Mouse (Mus musculus) lung, postnatal 0 days (tissue): Measurements from ENCODE around the gene Pigr. TPM values are rescaled to one million over a fixed set of nuclear protein-coding genes. Genes with fewer than 3 reads are reported as not detected.

Source experiments
- ATAC-seq: fragments of 200-750 bp; cut with Nextera tagmentation; 2 replicates; pipeline ENCODE4 v1.8.0; 2017; ENCODE audit warnings: moderate library complexity
- DNase-seq: peaks from one replicate; pipeline ENCODE4 v3.0.0-alpha.2; 2016; ENCODE audit warnings: low spot score
- H3K27ac ChIP-seq: fragments of 300-500 bp; sonication (generic); 2 replicates; pipeline ENCODE4 v1.5.1; 2014; ENCODE audit warnings: antibody characterized with exemption, mild to moderate bottlenecking, low read length, mixed read lengths
- H3K27me3 ChIP-seq: fragments of 300-500 bp; sonication (generic); replicated peaks from 2 replicates; pipeline ENCODE4 v1.6.1; 2014; ENCODE audit warnings: low read length, mixed read lengths; ENCODE audit not compliant: insufficient read depth
- H3K36me3 ChIP-seq: fragments of 300-500 bp; sonication (generic); 2 replicates; pipeline ENCODE4 v1.6.1; 2014; ENCODE audit warnings: low read length, mixed read lengths; ENCODE audit not compliant: insufficient read depth
- H3K4me1 ChIP-seq: fragments of 300-500 bp; sonication (generic); 2 replicates; pipeline ENCODE4 v1.6.1; 2014; ENCODE audit warnings: antibody characterized with exemption, low read depth, low read length, mixed read lengths; ENCODE audit not compliant: insufficient read depth
- H3K4me2 ChIP-seq: fragments of 300-500 bp; sonication (generic); replicated peaks from 2 replicates; pipeline ENCODE4 v1.6.1; 2014; ENCODE audit warnings: low read depth, mild to moderate bottlenecking, low read length, moderate library complexity, mixed read lengths
- H3K4me3 ChIP-seq: fragments of 300-500 bp; sonication (generic); 2 replicates; pipeline ENCODE4 v1.5.1; 2014; ENCODE audit warnings: low read depth, low read length
- H3K9ac ChIP-seq: fragments of 300-500 bp; sonication (generic); replicated peaks from 2 replicates; pipeline ENCODE4 v1.6.1; 2014; ENCODE audit warnings: low read depth, mild to moderate bottlenecking
- H3K9me3 ChIP-seq: fragments of 300-500 bp; sonication (generic); 2 replicates; pipeline ENCODE4 v1.6.1; 2016; ENCODE audit warnings: low read length, mixed read lengths
- CTCF ChIP-seq: IDR thresholded peaks from 2 replicates; pipeline ENCODE4 v1.5.1; 2016; ENCODE audit warnings: antibody characterized with exemption, mild to moderate bottlenecking
- EP300 ChIP-seq: IDR thresholded peaks from 2 replicates; pipeline ENCODE4 v1.6.1; 2016; ENCODE audit warnings: antibody characterized with exemption, mild to moderate bottlenecking, control low read depth
- WGBS: fragments of 180-500 bp; shearing (Covaris S2); extraction: QIAGEN DNeasy Blood & Tissue Kit; methylation state at CpG from one replicate; pipeline ENCODE4 v1.1.7; 2014; 5-methylcytosine and 5-hydroxymethylcytosine counted together
- polyA plus RNA-seq: library from polyadenylated mRNA; unstranded; fragments of >200 nt; fragmentation: Nextera tagmentation; extraction: Ambion mirVana; gene quantifications from 2 replicates; pipeline ENCODE4 v1.2.1, GENCODE M21; 2015

Gene Pigr
- polyA plus RNA-seq, 1 experiment from 2014 or later = 0.08 TPM

- Histone ChIP-seq H3K4me3 (no peak overlapping the region), H3K27me3 (no peaks in the 10 kb centered on the region), H3K4me1 (no peaks in the 10 kb centered on the region), H3K9me3 (no peaks in the 10 kb centered on the region), H3K27ac (no peak overlapping the region), H3K36me3 (no peaks in the 10 kb centered on the region), H3K4me2 (no peak overlapping the region), H3K9ac (no peak overlapping the region)
- ATAC-seq (no peak), DNase-seq (no peak)
- TF ChIP-seq EP300 (no peak), CTCF (no peak)
- WGBS = 53% methylated on average over 9 of the region's 9 CpGs
Measured at GRCm38 (mm10) chr1:130821911-130822625, 4.4 kb upstream of the Pigr start.

DNA sequence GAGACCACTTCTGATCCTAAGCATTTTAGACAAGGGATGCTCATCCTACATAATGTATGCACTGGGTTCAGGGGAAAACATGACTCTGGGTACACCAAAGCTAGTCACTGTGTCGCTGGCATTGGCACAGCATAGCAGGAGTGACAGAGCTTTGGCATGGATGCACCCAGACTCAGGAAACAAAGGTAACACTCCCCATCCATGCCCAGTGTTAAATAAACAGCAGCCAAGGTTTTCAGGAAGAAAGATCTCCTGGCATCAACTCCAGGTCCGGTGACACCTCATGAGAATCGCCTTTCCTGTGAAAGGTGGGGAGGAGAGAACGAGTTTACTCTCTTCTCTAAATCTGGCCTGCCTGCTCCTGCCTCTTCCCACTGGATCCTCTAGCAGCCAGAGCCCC lies 2.2 kb downstream of the Pigr start:
- H3K4me2 ChIP-seq = no peak overlapping the region
- H3K27me3 ChIP-seq = no peaks in the 10 kb centered on the region
- no peak overlapping the region for H3K4me3 ChIP-seq
- H3K4me1 ChIP-seq = no peaks in the 10 kb centered on the region
- DNase-seq = no peak
- H3K36me3 ChIP-seq = no peaks in the 10 kb centered on the region
- no peak for TF ChIP-seq CTCF
- no peak for TF ChIP-seq EP300
- no peak overlapping the region for H3K27ac ChIP-seq
- ATAC-seq = no peak
- H3K9ac ChIP-seq = no peak overlapping the region
- H3K9me3 ChIP-seq = no peaks in the 10 kb centered on the region
- WGBS = 62% methylated on average over 4 of the region's 4 CpGs

DNA sequence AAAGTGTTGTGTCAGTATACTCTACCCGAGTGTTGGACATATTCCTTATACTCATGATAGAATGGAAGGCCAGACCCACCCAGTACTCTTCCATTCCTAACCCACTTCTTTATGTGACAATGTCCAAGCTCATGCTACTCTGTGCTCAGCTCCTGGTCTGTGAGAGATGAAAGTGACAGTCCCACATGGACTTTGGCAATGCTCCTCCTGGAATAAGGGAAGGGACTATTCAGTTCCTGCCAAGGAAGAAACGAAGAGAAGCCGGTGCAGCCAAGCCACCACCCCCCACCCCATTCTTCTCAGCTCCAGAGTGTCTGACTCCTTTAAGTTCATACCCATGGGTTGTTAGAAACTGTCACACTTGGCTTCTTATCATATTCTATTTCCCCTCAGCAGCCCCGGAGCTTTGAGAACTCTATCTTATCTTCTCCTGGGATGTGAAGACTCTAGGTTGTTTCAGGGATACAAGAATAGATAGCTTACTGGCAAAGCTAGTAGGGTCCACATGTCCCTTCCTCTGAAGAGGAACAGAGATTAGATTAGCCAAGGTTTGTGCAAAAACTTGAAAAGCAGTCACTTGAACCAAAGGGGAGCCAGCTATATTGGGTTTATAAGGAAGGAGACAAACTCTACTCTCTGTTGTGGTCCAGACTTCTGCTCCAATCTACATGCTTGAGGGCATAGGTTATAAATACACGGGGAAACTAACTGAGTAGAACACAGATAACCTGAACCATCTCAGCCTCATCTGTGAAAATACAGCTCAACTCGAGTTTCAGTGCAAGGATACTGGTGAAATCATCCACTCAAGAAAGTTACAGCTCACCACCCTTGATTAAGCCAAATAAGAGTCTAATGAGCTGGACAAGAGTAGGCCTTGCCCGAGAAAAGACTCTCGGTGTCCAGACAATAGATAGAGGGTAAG lies 3.7 kb downstream of the Pigr start:
- no peaks in the 10 kb centered on the region for H3K9me3 ChIP-seq
- TF ChIP-seq EP300 = no peak
- no peak for TF ChIP-seq CTCF
- DNase-seq (no peak), ATAC-seq (no peak)
- H3K27ac ChIP-seq = no peak overlapping the region
- H3K36me3 ChIP-seq = no peaks in the 10 kb centered on the region
- H3K4me3 ChIP-seq = no peak overlapping the region
- WGBS = 65% methylated on average over 8 of the region's 8 CpGs
- H3K27me3 ChIP-seq = no peaks in the 10 kb centered on the region
- no peak overlapping the region for H3K9ac ChIP-seq
- H3K4me2 ChIP-seq = no peak overlapping the region
- no peaks in the 10 kb centered on the region for H3K4me1 ChIP-seq

GRCm38 (mm10) chr1:130832230-130833149 lies 6.0 kb downstream of the Pigr start:
- no peak for ATAC-seq
- Histone ChIP-seq H3K9me3 (no peaks in the 10 kb centered on the region), H3K4me3 (no peak overlapping the region), H3K4me1 (no peaks in the 10 kb centered on the region), H3K9ac (no peak overlapping the region), H3K36me3 (no peaks in the 10 kb centered on the region), H3K27ac (no peak overlapping the region), H3K4me2 (no peak overlapping the region), H3K27me3 (no peaks in the 10 kb centered on the region)
- 65% methylated on average over 5 of the region's 5 CpGs for WGBS
- DNase-seq = no peak
- TF ChIP-seq EP300 (no peak), CTCF (no peak)

- 83% methylated on average over 6 of the region's 6 CpGs for WGBS
- no peak for ATAC-seq
Measured at GRCm38 (mm10) chr1:130835161-130835936, 8.9 kb downstream of the Pigr start.

More at GRCm38 (mm10) chr1:130835161-130835936, 8.9 kb downstream of the Pigr start:
- no peak for TF ChIP-seq EP300
- TF ChIP-seq CTCF = no peak
- Histone ChIP-seq H3K4me3 (no peak overlapping the region), H3K4me2 (no peak overlapping the region), H3K9ac (no peak overlapping the region), H3K36me3 (no peaks in the 10 kb centered on the region), H3K27me3 (no peaks in the 10 kb centered on the region), H3K9me3 (no peaks in the 10 kb centered on the region), H3K4me1 (no peaks in the 10 kb centered on the region), H3K27ac (no peak overlapping the region)
- no peak for DNase-seq
